Mouse (Mus musculus) small intestine, adult 2 months (tissue): ENCODE results near the gene Tssk3.

Experiments used
- CTCF ChIP-seq: fragments of 200-500 bp; IDR thresholded peaks from 2 replicates; pipeline ENCODE4 v1.5.1; 2012; ENCODE audit warnings: low read depth, mild to moderate bottlenecking, control low read depth, inconsistent platforms, low read length, moderate library complexity, mixed read lengths; ENCODE audit not compliant: insufficient replicate concordance, insufficient read length; ENCODE audit errors: extremely low read depth
- POLR2A ChIP-seq: fragments of 200-500 bp; IDR thresholded peaks from 2 replicates; pipeline ENCODE4 v1.6.1; 2012; ENCODE audit warnings: low read depth, mild to moderate bottlenecking, control low read depth, inconsistent platforms, low read length, moderate library complexity

GRCm38 (mm10) chr4:129525338-129525737, 34.5 kb upstream of the Tssk3 start:
- TF ChIP-seq CTCF (no peak), POLR2A (no peak)
